Mouse (Mus musculus) limb, embryonic 11.5 days (tissue): ENCODE measurements around the gene Dok1. TPM values are rescaled to one million over a fixed set of nuclear protein-coding genes. Genes with fewer than 3 reads are reported as not detected.
A peak's percentile ranks its signal among the peaks of the same experiment; 100 is the strongest.

ENCODE experiments used
- ATAC-seq: fragments of 200-750 bp; cut with Nextera tagmentation; 2 replicates; pipeline ENCODE4 v1.8.0; 2017; ENCODE audit warnings: low read depth; ENCODE audit not compliant: insufficient number of reproducible peaks, low FRiP score, low TSS enrichment
- DNase-seq: peaks from one replicate; pipeline ENCODE4 v3.0.0-alpha.2; 2015; ENCODE audit warnings: low spot score
- H3K27ac ChIP-seq: fragments of 300-500 bp; sonication (generic); replicated peaks from 2 replicates; pipeline ENCODE4 v1.5.1; 2014; ENCODE audit warnings: low read depth, mild to moderate bottlenecking, low read length
- H3K27me3 ChIP-seq: fragments of 300-500 bp; sonication (generic); 2 replicates; pipeline ENCODE4 v1.6.1; 2014; ENCODE audit warnings: mild to moderate bottlenecking, low read length, mixed read lengths; ENCODE audit not compliant: control insufficient read depth, insufficient read depth
- H3K36me3 ChIP-seq: fragments of 300-500 bp; sonication (generic); 2 replicates; pipeline ENCODE4 v1.6.1; 2014; ENCODE audit warnings: mild to moderate bottlenecking, low read length, moderate library complexity, mixed read lengths; ENCODE audit not compliant: control insufficient read depth, insufficient read depth
- H3K4me1 ChIP-seq: fragments of 300-500 bp; sonication (generic); 2 replicates; pipeline ENCODE4 v1.6.1; 2014; ENCODE audit warnings: low read length, mixed read lengths; ENCODE audit not compliant: control insufficient read depth, insufficient read depth
- H3K4me2 ChIP-seq: fragments of 300-500 bp; sonication (generic); 2 replicates; pipeline ENCODE4 v1.6.1; 2014; ENCODE audit warnings: low read depth, mild to moderate bottlenecking, moderate library complexity; ENCODE audit not compliant: severe bottlenecking
- H3K4me3 ChIP-seq: fragments of 300-500 bp; sonication (generic); 2 replicates; pipeline ENCODE4 v1.5.1; 2014; ENCODE audit warnings: low read depth, low read length
- H3K9ac ChIP-seq: fragments of 300-500 bp; sonication (generic); 2 replicates; pipeline ENCODE4 v1.6.1; 2014; ENCODE audit warnings: mild to moderate bottlenecking, low read length
- H3K9me3 ChIP-seq: fragments of 300-500 bp; sonication (generic); 2 replicates; pipeline ENCODE4 v1.6.1; 2016; ENCODE audit warnings: low read length; ENCODE audit not compliant: control insufficient read depth
- WGBS: fragments of 180-500 bp; shearing (Covaris S2); extraction: QIAGEN DNeasy Blood & Tissue Kit; methylation state at CpG from one replicate; pipeline ENCODE4 v1.1.7; 2014; 5-methylcytosine and 5-hydroxymethylcytosine counted together
- polyA plus RNA-seq: library from polyadenylated mRNA; unstranded; fragments of >200 nt; fragmentation: Nextera tagmentation; extraction: Ambion mirVana; gene quantifications from 2 replicates; pipeline ENCODE4 v1.2.1, GENCODE M21; 2014

The Dok1 gene
- polyA plus RNA-seq, 1 experiment from 2014 or later, result 7.3 TPM

DNA sequence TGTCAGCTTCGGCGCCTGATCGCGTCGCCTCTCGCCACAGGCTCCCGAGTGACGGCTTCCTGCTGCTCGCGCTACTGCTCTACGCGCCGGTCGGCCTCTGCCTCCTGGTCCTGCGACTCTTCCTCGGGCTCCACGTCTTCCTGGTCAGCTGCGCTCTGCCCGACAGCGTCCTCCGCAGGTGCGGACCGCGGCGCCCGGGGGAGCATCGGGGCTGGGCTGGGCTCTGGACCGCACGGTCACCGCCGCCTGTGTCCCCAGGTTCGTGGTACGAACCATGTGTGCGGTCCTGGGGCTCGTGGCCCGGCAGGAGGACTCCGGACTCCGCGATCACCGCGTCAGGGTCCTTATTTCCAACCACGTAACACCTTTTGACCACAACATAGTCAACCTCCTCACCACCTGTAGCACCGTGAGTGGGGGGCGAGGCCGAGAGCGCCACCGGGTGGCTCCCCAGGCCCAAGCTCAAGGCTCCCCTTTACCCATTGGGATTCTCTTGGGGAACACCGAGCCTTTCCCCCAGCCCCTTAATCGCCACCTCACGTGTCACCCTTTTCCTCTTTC, 21.7 kb upstream of the Dok1 start, which contains the start of gene Htra2:
Gene Htra2, minus strand, starts transcription at position 403 of the 561 bp plus-strand sequence.
- Histone ChIP-seq H3K27me3 (0 out of 2 replicates have a peak, but pooled peaks cover 2% of the 10 kb centered on the region), H3K9me3 (no peaks in the 10 kb centered on the region), H3K9ac (peak within 1 kb of the TSS; percentile 94), H3K4me3 (peak within 1 kb of the TSS; percentile 99), H3K4me1 (peaks cover 14% of the 10 kb centered on the region), H3K4me2 (peak within 1 kb of the TSS; percentile 92), H3K27ac (peak within 1 kb of the TSS; percentile 81), H3K36me3 (peaks cover 10% of the 10 kb centered on the region; the same call in 1 of the 2 replicates)
- ATAC-seq, result peak; percentile 15
- under 1% methylated on average over 50 of the region's 50 CpGs for WGBS
- DNase-seq, result peak; percentile 62

DNA sequence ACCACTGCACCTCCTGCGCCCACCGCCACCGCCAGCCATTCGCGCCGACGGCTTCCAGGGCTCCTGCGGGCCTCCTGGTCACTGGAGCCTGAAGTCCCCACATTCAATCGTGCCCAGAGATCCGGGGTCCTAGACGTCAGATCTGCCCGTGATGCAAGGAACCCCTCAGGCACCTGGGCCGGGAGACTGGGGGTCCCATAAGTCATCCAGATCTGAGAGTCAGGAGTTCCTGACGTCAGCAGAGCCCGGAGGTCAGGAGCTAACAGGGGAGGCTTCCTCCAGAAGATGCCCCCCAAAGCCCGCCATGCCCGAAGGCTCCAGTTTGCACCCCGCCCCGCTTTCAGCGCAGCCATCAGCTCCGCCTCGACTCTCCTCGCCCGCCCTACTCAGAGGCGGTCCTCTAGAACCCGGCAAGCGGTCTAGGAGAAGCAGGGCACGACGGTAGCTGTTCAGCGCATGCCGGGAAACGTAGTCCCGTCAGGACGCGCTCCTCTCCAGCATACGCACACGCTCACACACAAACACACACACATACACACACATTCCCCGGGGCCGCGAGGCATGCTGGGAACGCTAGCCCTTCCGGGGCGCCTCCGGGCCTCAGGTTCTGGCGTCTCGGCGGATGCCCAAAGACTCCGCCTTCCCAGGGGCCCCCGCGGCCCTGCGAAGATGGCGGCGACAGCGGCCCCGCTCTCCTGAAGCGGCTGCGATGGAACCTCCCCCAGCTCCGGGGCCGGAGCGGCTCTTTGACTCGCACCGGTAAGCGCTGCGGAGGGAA, 21.0 kb upstream of the Dok1 start, which contains the start of gene Aup1:
Gene Aup1, plus strand, starts transcription at position 448 of the 778 bp plus-strand sequence.
- under 1% methylated on average over 64 of the region's 64 CpGs for WGBS

DNA sequence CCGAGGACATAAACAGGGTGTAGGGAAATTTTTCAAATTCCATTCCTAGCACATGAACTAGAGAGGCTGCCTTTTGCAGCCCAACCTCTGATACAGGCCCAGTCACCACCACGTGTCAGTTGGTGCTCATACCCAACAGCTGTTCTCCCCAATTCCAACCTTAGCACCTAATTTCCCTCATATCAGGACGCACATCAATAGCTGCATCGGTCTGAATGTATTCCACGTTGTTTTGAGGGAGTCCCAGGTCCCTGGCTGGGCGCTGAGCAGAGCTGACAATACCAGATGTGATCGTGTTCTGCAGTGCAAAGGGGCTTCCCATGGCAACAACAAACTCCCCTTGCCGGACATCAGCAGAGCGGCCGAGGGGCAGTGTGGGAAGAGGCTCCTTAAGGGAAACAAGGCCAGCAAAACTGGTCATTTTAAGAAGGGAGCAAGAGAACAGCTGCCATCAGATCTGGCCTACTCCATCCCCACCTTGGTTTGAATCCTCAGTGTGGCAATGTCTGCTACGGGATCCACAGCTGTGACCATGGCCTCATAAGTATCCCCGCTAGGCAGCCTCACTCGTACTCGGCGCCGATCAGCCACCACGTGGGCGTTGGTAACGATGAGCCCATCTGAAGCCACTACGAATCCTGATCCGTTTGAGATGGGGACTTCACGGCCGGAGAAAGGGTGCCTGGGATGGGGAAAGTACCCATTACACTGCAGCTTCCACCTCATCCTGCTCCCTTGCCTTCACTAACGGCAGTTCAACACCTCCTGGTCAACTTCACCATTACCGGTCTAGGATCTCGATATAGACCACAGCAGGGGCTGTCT, 20.1 kb upstream of the Dok1 start:
- ATAC-seq, result 0 out of 2 replicates have a peak, but pooled peaks have one; percentile 5

More for the DNA sequence above, 21.0 kb upstream of the Dok1 start, which contains the start of gene Aup1:
- Histone ChIP-seq H3K9me3 (no peaks in the 10 kb centered on the region), H3K4me3 (peak within 1 kb of the TSS; percentile 99), H3K9ac (peak within 1 kb of the TSS; percentile 94), H3K27me3 (no peaks in the 10 kb centered on the region), H3K4me2 (peak within 1 kb of the TSS; percentile 92), H3K36me3 (peaks cover 10% of the 10 kb centered on the region; the same call in 1 of the 2 replicates), H3K4me1 (peaks cover 14% of the 10 kb centered on the region), H3K27ac (peak within 1 kb of the TSS; percentile 81)
- peak; percentile 90 for ATAC-seq
- peak; percentile 97 for DNase-seq

DNA sequence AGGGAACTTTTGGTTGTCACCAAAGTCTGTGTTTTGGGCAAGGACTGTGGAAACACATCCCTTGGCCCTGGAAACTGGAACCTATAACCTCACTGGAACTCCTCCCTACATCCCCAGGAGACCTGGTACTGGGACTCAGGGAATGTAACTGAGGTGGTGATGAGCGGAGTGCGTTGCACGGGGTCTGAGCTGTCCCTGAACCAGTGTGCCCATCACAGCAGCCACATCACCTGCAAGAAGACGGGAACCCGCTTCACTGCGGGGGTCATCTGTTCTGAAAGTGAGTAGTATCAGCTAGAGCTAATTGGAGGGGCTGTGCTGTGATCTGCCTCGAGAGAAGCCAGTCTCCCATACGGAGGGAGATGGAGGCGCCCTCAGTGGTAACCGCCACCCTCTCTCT, 16.1 kb upstream of the Dok1 start:
- ATAC-seq, result no peak
- 64% methylated on average over 10 of the region's 10 CpGs for WGBS
- Histone ChIP-seq H3K36me3 (peaks cover 5% of the 10 kb centered on the region; the same call in 1 of the 2 replicates), H3K9me3 (no peaks in the 10 kb centered on the region), H3K4me3 (no peak overlapping the region), H3K9ac (no peak overlapping the region), H3K4me2 (no peak overlapping the region), H3K27me3 (no peaks in the 10 kb centered on the region), H3K4me1 (0 out of 2 replicates have a peak, but pooled peaks cover 7% of the 10 kb centered on the region), H3K27ac (no peak overlapping the region)
- DNase-seq, result no peak

More for the DNA sequence above, 20.1 kb upstream of the Dok1 start:
- Histone ChIP-seq H3K4me2 (peak overlapping the region; percentile 92), H3K4me3 (peak overlapping the region; percentile 99), H3K36me3 (peaks cover 10% of the 10 kb centered on the region; the same call in 1 of the 2 replicates), H3K9me3 (no peaks in the 10 kb centered on the region), H3K4me1 (peaks cover 14% of the 10 kb centered on the region), H3K27me3 (no peaks in the 10 kb centered on the region), H3K9ac (peak overlapping the region; percentile 94), H3K27ac (no peak overlapping the region)
- 2% methylated on average over 26 of the region's 26 CpGs for WGBS
- DNase-seq, result peak; percentile 60

GRCm38 (mm10) chr6:83044742-83045141, 11.5 kb upstream of the Dok1 start:
- Histone ChIP-seq H3K9ac (no peak overlapping the region), H3K4me1 (no peaks in the 10 kb centered on the region), H3K27ac (no peak overlapping the region), H3K4me2 (no peak overlapping the region), H3K9me3 (no peaks in the 10 kb centered on the region), H3K27me3 (no peaks in the 10 kb centered on the region), H3K4me3 (no peak overlapping the region), H3K36me3 (no peaks in the 10 kb centered on the region)
- no peak for DNase-seq
- 77% methylated on average over 9 of the region's 9 CpGs for WGBS
- ATAC-seq, result no peak

DNA sequence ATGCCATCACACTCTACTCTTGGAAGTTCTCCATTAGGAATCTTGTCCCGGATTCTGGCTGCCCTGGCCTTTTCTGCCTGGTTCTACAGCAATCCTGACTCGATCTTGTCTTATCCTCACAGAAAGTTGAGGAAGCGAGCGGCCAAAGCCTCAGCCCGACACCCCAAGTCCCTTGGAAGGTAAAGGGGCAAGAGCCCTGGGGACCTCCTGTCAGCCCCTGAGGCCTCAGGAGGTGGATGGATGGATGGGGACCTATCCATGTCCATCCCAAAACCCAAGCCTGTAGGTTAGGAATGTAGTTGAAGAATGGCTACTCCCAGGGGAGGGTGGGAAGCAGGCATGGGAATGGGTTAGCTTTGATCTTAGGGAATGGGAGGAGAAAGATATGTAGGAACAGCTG, 10.7 kb upstream of the Dok1 start:
- no peaks in the 10 kb centered on the region for H3K27me3 ChIP-seq
- H3K4me2 ChIP-seq, result no peak overlapping the region
- H3K9me3 ChIP-seq, result no peaks in the 10 kb centered on the region
- H3K9ac ChIP-seq, result no peak overlapping the region
- H3K27ac ChIP-seq, result no peak overlapping the region
- H3K4me3 ChIP-seq, result no peak overlapping the region
- DNase-seq (no peak), ATAC-seq (no peak)
- no peaks in the 10 kb centered on the region for H3K4me1 ChIP-seq
- WGBS, result 80% methylated on average over 5 of the region's 5 CpGs
- H3K36me3 ChIP-seq, result no peaks in the 10 kb centered on the region

- 72% methylated on average over 6 of the region's 6 CpGs for WGBS
- ATAC-seq, result no peak
- no peaks in the 10 kb centered on the region for H3K27me3 ChIP-seq
Observed at GRCm38 (mm10) chr6:83043561-83043960, 10.3 kb upstream of the Dok1 start.

GRCm38 (mm10) chr6:83040601-83041000, 7.3 kb upstream of the Dok1 start:
- Histone ChIP-seq H3K4me1 (peaks cover 6% of the 10 kb centered on the region; the same call in 1 of the 2 replicates), H3K4me2 (no peak overlapping the region), H3K27me3 (no peaks in the 10 kb centered on the region), H3K9me3 (no peaks in the 10 kb centered on the region), H3K36me3 (no peaks in the 10 kb centered on the region), H3K27ac (no peak overlapping the region), H3K4me3 (no peak overlapping the region), H3K9ac (no peak overlapping the region)
- DNase-seq (no peak), ATAC-seq (no peak)
- 77% methylated on average over 5 of the region's 5 CpGs for WGBS

More at GRCm38 (mm10) chr6:83043561-83043960, 10.3 kb upstream of the Dok1 start:
- no peak overlapping the region for H3K27ac ChIP-seq
- H3K9ac ChIP-seq, result no peak overlapping the region
- no peak overlapping the region for H3K4me2 ChIP-seq
- H3K4me1 ChIP-seq, result peaks cover 2% of the 10 kb centered on the region; the same call in 1 of the 2 replicates
- H3K9me3 ChIP-seq, result no peaks in the 10 kb centered on the region
- no peak overlapping the region for H3K4me3 ChIP-seq
- H3K36me3 ChIP-seq, result no peaks in the 10 kb centered on the region
- DNase-seq, result no peak
